Mouse (Mus musculus) spleen, adult 10 weeks (tissue): ENCODE measurements around the gene Dpy19l3. TPM values are rescaled to one million over a fixed set of nuclear protein-coding genes. Genes with fewer than 3 reads are reported as not detected.

Experiments used
- polyA plus RNA-seq: library from polyadenylated mRNA; stranded (reverse); fragments of 350-450 nt; fragmentation: Illumina TruSeq; extraction: RNeasy Lipid Tissue Mini Kit (QIAGEN cat#74804); gene quantifications from one replicate; pipeline ENCODE4 v1.2.3, GENCODE M21; 2015; ENCODE audit warnings: low replicate concordance; ENCODE audit not compliant: insufficient read depth

Dpy19l3 gene
- 11.2 TPM for polyA plus RNA-seq

DNA sequence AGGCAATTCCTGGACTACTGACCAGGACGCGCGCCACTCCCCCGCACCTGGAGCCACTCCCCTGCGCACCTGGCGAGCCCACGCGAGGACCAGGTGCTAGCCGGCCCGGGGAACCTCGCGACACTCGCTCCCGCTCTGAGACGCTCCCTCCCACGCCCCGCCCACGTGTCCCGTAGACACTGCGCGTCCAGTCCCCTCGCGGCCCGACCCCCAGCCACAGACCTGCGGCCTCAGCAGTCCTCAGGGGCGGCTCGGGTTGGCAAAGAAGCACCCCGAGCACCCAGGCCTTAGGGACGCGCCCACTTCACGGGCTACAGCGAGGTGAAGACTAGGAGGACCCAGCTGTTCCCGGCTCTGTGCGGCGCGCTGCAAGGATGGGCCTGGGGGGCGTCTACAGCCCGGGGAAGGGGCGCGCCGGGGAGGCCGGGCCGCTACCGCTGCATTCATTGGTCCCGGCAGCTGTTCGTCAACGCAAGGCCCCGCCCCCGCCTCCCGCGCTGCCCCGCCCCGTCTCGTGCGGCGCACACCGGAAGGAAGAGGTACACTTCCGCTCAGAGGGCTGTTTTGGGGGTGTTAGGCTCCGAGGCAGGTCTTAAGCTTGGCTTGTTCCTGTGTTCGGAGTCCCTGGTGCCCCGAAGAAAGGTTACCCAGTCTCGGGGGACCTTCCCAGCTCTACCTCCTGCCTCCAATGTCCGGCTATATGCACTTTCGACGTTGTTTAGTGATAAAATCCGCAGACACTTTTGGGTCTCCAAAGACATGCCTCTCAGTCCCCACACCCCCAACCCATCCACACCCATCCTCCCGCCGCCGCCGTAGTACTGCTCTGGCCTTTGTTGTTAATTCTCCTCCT is at the start of gene Dpy19l3:
Gene Dpy19l3 (minus strand): TSS at position 422 of the 853 bp plus-strand sequence.

DNA sequence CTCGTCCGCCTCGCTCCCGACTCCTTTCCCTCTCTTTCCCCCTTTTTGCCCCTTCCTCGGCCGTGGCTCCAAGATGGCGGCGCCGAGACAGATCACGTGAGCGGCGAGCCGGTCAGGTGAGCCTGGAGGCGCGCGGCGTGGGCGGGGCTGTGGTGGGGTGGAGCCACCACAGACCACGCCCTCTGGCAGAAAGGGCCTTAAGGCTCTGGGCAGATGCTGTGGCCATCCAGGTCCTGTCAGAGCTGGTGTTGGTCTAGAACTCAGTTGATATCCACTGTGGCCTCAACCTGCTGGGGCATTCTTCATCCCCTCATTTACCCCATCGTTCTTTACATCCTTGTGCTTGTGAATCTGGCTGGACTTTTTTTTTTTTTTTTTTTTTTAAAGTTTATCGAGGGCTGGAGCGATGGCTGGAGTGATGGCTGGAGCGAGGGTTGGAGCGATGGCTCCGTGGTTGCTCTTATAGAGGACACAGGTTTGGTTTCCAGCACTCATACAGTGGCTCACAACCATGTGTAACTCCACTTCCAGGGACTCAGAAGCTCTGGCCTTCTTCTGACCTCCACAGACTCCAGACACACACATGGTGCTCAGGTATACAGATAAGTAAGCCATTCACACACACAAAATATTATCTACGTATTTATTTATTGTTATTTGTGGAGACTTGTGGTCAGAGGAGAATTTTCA is 48.8 kb upstream of the Dpy19l3 start, which contains the start of gene Zfp507:
Gene Zfp507 (minus strand): TSS at position 98 of the 690 bp plus-strand sequence.

DNA sequence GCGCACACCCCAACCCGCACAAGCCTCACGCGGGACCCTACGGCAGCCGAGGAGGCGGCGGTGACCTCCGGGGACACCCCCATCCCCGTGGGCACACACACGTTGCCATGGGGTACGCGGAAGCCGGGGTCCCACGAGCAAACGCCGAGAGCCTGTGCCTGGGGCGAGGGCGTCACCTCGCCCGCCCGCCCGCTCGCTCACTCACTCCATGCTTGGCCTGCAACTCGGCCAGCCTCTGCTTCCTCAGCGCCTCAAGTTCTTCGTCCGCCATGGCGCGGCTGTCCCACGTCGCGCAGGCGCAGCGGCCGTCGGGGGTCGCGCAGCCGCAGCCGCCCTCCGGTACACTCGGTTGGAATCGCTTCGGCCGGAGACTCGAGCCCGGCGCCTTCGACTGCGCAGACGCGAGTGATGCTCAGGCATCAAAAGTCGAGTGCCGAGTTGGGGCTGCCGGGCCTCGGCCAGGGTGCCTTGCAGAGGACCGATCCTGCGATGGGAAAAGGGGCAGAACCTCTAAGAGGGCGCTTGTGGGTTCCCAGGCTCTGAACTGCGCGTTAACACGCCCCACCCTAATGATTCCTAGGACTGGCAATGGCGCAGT is 107.1 kb downstream of the Dpy19l3 start, which contains the start of gene Pdcd5:
Gene Pdcd5 (minus strand): TSS at position 421 of the 598 bp plus-strand sequence.

Other genes with a start within 250 kb of the Dpy19l3 start
- gene Tdrd12, start 216.7 kb downstream of the Dpy19l3 start, polyA plus RNA-seq = 0.23 TPM
- 55.5 TPM for gene Nudt19, start 198.2 kb downstream of the Dpy19l3 start, polyA plus RNA-seq
- 0.17 TPM for gene Rgs9bp, start 168.9 kb downstream of the Dpy19l3 start, polyA plus RNA-seq
- 26.0 TPM for gene Ankrd27, start 168.2 kb downstream of the Dpy19l3 start, polyA plus RNA-seq
- 130 TPM for gene Pdcd5, start 106.9 kb downstream of the Dpy19l3 start, polyA plus RNA-seq
- gene Zfp507, start 48.5 kb upstream of the Dpy19l3 start, polyA plus RNA-seq = 21.0 TPM